19 mouse cellular contexts compared by ENCODE assay signal in genomic region chr3:22005456-22005855, GRCm38 (mm10).
DNase-seq lines count a peak whose midpoint lies in the region; ATAC-seq and TF ChIP-seq lines count a peak whose summit lies in the region.
"Had no signal": no experiment of that assay in that cellular context is flagged by ENCODE, and none has a peak within 500 bp of the region (broad histone marks: within the 10 kb centered on the region; RNA-seq: fewer than 3 reads in every experiment).

No protein-coding gene starts in this region.

- H3K27me3 ChIP-seq in heart, embryonic 13.5 days (replicated peaks), result no peaks in the 10 kb centered on the region
- H3K27me3 ChIP-seq in heart, embryonic 10.5 days (ENCODE audit: insufficient read depth, poor library complexity, severe bottlenecking), result no peaks in the 10 kb centered on the region
- H3K27me3 ChIP-seq in lung, embryonic 15.5 days, result no peaks in the 10 kb centered on the region
- no peaks in the 10 kb centered on the region for H3K27me3 ChIP-seq in ES-Bruce4 (ENCODE audit: control insufficient read depth, insufficient read depth, low read length, poor library complexity, severe bottlenecking)
- H3K27me3 ChIP-seq: hindbrain, embryonic 13.5 days had no signal

- DNase-seq in heart, embryonic 10.5 days (ENCODE audit: low spot score), result no peak
- no peak for DNase-seq in lung, postnatal 36 days
- peak; percentile 91 for DNase-seq in ZHBTc4 (ENCODE audit: low read depth, low spot score)
- DNase-seq in gastrocnemius, postnatal 10 days, result no peak
- DNase-seq: B cell, adult 2 months; cerebellum, adult 18-20 months; cerebellum, adult 9-11 months; cerebellum, postnatal 36 days; gastrocnemius, postnatal 36 days had no signal

- H3K4me1 ChIP-seq in heart, embryonic 13.5 days, result peaks cover 22% of the 10 kb centered on the region
- H3K4me1 ChIP-seq in heart, embryonic 10.5 days, result peaks cover 9% of the 10 kb centered on the region; the same call in 1 of the 2 replicates
- no peaks in the 10 kb centered on the region for H3K4me1 ChIP-seq in lung, embryonic 15.5 days
- H3K4me1 ChIP-seq in ES-Bruce4 (ENCODE audit: control insufficient read depth, insufficient read depth, low read length), result peaks cover 4% of the 10 kb centered on the region
- H3K4me1 ChIP-seq: hindbrain, embryonic 13.5 days had no signal

- H3K9me3 ChIP-seq in heart, embryonic 13.5 days, result no peaks in the 10 kb centered on the region
- H3K9me3 ChIP-seq in heart, embryonic 10.5 days, result no peaks in the 10 kb centered on the region
- no peaks in the 10 kb centered on the region for H3K9me3 ChIP-seq in lung, embryonic 15.5 days
- peaks cover 4% of the 10 kb centered on the region for H3K9me3 ChIP-seq in ES-Bruce4 (replicated peaks; ENCODE audit: control insufficient read depth, insufficient read depth, low read length, poor library complexity, severe bottlenecking)
- H3K9me3 ChIP-seq: hindbrain, embryonic 13.5 days had no signal

- no peak for TF ChIP-seq CTCF in ES-Bruce4 (IDR thresholded peaks at IDR 0.05; ENCODE audit: low read depth, low read length)

- no peak for TF ChIP-seq EP300 in ES-Bruce4 (IDR thresholded peaks at IDR 0.05; ENCODE audit: insufficient read depth, low read depth, low read length)

- no peak overlapping the region for H3K9ac ChIP-seq in heart, embryonic 13.5 days
- H3K9ac ChIP-seq in lung, embryonic 15.5 days, result no peak overlapping the region
- H3K9ac ChIP-seq in ES-Bruce4 (ENCODE audit: low read depth, poor library complexity, severe bottlenecking), result no peak overlapping the region
- H3K9ac ChIP-seq: hindbrain, embryonic 13.5 days had no signal

- H3K4me3 ChIP-seq in heart, embryonic 13.5 days, result no peak overlapping the region
- no peak overlapping the region for H3K4me3 ChIP-seq in heart, embryonic 10.5 days
- H3K4me3 ChIP-seq in lung, embryonic 15.5 days, result no peak overlapping the region
- H3K4me3 ChIP-seq in ES-Bruce4 (ENCODE audit: low read depth, low read length), result no peak overlapping the region
- H3K4me3 ChIP-seq: gastrocnemius, adult 2 months; hindbrain, embryonic 13.5 days had no signal

- no peak for TF ChIP-seq POLR2A in ES-Bruce4 (IDR thresholded peaks at IDR 0.05; ENCODE audit: insufficient read depth, low read length)

- ATAC-seq in heart, embryonic 13.5 days (ENCODE audit: extremely low read depth, insufficient number of reproducible peaks, low FRiP score, low TSS enrichment), result no peak
- no peak for ATAC-seq in lung, embryonic 15.5 days (ENCODE audit: borderline replicate concordance, extremely low read depth, low FRiP score, low TSS enrichment)
- ATAC-seq: activated CD4-positive, CD25-positive, alpha-beta regulatory T cell, adult 4 months; CD4-positive, CD25-positive, alpha-beta regulatory T cell, adult 4 months; forebrain, embryonic 14.5 days had no signal

- no peaks in the 10 kb centered on the region for H3K36me3 ChIP-seq in heart, embryonic 13.5 days
- H3K36me3 ChIP-seq in heart, embryonic 10.5 days, result no peaks in the 10 kb centered on the region
- no peaks in the 10 kb centered on the region for H3K36me3 ChIP-seq in lung, embryonic 15.5 days
- H3K36me3 ChIP-seq in ES-Bruce4 (ENCODE audit: control insufficient read depth, insufficient read depth, low read length, poor library complexity, severe bottlenecking), result no peaks in the 10 kb centered on the region
- H3K36me3 ChIP-seq: hindbrain, embryonic 13.5 days had no signal

- H3K27ac ChIP-seq in heart, embryonic 13.5 days (replicated peaks), result peak overlapping the region; percentile 61; the same call in 1 of the 2 replicates
- no peak overlapping the region for H3K27ac ChIP-seq in heart, embryonic 10.5 days
- peak overlapping the region; percentile 16; the same call in 1 of the 2 replicates for H3K27ac ChIP-seq in lung, embryonic 15.5 days
- peak overlapping the region; percentile 57 for H3K27ac ChIP-seq in ES-Bruce4 (ENCODE audit: insufficient read depth, low read length)
- H3K27ac ChIP-seq: gastrocnemius, adult 2 months; hindbrain, embryonic 13.5 days; hindbrain, postnatal 0 days had no signal

- WGBS in heart, embryonic 13.5 days, result 80% methylated on average over 9 of the region's 9 CpGs
- WGBS in heart, embryonic 10.5 days, result 82% methylated on average over 9 of the region's 9 CpGs
- 76% methylated on average over 9 of the region's 9 CpGs for WGBS in lung, embryonic 15.5 days

- H3K4me2 ChIP-seq in heart, embryonic 13.5 days, result no peak overlapping the region
- no peak overlapping the region for H3K4me2 ChIP-seq in lung, embryonic 15.5 days
- H3K4me2 ChIP-seq: heart, embryonic 11.5 days; hindbrain, embryonic 13.5 days had no signal
